Mouse (Mus musculus) spleen, adult 12 weeks (tissue): ENCODE results near the gene Foxa1.

ENCODE experiments used
- DNase-seq: peaks from one replicate; pipeline ENCODE4 v3.0.0; 2022; ENCODE audit warnings: low spot score

The Foxa1 gene

DNA sequence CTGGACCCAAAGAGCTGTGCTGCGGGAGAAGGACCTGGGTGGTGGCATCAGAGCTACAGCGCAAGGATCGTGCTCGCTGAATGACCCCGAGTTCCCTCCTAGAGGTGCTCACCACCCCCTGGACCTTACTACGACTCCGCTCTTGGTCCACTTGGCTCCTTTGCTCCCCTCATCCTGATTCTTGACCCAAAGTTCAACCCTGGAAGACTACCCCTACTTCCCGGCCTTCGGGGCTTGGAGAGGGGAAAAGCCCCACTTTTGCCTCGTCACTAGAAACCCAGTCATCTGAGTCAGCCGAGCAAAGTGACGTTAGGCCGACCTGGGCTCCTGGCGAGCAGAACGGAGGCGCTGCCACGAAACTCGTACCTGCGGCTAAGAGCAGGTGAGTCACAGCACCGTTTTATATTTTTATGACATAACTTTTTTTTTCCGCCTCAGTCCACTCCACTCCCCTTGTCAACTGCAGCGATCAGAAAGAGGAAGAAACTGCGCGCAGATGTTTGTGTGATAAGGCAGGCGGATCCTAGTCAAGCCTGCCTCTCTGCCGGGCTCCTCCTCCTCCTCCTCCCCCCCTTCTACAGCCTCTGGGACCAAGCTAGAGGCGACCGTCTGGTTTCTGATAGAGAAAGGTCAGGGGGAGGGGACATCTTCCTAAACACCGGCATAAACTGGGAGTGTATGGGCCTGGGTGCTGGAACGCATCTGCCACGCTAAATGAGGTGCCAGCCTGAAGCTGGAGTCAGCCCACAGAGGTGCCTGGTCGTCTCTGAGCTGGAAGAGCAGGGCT lies at the start of gene Foxa1:
Gene Foxa1 (minus strand): TSS at position 502 of the 787 bp plus-strand sequence.
- no peak for DNase-seq

DNA sequence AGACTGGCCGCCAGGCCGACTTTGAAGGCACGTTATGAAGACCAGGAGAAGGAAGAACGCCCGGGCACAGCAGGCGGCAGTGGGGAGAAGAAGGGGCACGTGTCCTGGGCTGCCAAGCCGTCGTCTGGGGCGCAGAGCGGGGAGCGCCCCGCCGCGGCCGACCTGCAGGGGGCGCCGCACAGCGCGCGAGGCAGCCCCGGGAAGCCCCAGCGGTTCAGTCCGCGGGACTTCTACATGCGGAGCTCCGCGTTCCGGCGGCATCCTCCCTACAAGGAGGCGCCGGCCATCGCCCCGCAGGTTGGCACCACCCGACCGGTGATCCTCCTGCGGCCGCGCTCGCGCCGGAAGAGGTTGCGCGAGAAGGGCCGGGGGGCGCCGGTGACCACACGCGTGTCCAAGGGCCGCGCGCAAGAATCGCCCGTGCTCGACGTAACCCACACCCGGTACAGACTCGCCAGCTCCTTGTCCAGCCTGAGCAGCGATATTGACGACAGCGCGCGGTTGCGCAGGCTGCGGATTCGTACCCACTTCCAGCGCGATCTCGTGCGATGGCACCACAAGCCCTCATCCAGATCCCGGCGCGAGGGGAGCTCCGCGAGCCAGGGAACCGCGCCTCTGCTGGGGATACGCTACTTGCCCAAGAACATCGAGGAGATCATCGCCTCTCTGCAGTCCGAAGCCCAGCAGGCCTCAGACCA lies 29.4 kb upstream of the Foxa1 start:
- no peak for DNase-seq

GRCm38 (mm10) chr12:57572415-57572814 lies 25.7 kb upstream of the Foxa1 start:
- DNase-seq, result no peak

DNA sequence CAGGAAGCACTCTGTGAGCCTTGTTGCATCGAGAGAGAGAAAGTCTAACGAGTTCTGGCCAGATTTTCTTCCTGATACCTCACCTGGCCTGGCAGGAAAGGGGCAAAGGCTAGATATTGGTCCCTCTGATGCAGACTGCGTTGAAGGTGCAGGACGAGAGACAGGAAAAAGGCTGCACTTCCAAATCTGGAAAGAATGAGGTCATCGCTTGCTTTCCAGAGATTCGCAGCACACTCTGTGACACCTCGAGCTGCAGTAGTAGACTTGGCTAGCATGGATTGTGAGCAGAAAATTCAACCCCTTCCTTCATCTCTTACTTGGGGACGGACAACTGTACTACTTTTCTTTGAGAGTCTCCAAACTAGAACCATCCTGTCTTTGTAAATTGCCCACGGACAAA lies 25.1 kb upstream of the Foxa1 start:
- no peak for DNase-seq

DNA sequence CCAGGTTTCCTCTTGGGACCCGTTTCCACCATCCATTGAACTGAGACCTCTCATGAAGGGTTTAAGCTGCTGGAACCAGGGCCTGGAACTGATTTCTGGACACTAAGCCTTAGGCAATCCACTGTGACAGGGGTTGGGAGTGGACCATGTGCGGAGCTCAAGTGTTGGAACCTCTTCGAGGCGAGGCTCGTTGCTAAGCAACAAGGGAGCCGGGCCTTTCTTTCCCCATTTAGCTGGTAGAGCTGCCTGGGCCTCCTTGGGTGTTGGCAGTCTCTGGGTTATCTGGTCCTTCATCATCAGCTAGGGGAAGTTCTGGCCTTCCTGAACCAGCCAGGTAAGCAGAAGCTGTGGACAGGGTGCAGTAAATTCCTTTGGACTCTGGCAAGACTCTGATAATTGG lies 17.2 kb upstream of the Foxa1 start, which contains the start of gene Ttc6:
Gene Ttc6 (plus strand): TSS at position 205 of the 400 bp plus-strand sequence.
- no peak for DNase-seq

GRCm38 (mm10) chr12:57554091-57554490 lies 7.4 kb upstream of the Foxa1 start:
- DNase-seq, result no peak

GRCm38 (mm10) chr12:57552286-57552685 lies 5.6 kb upstream of the Foxa1 start:
- DNase-seq, result no peak

DNA sequence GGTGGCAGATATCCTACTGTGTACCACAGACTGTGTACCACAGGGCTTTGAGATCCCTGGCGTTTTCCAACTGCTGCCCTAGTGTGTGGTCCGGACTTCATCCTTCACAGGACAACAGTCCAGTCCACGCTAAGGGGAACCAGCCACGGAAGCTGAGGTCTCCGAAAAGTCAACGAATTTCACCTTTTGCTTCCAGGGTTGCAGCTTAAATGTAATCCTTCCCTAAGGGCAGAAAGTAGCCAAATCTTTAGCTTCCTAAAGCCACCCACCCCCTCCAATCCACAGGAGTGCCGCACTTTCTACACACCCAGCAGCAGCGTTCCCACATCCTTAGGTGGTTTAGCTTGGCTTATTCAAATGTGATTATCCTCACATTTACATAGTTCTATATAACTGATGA lies 4.2 kb upstream of the Foxa1 start:
- no peak for DNase-seq

DNA sequence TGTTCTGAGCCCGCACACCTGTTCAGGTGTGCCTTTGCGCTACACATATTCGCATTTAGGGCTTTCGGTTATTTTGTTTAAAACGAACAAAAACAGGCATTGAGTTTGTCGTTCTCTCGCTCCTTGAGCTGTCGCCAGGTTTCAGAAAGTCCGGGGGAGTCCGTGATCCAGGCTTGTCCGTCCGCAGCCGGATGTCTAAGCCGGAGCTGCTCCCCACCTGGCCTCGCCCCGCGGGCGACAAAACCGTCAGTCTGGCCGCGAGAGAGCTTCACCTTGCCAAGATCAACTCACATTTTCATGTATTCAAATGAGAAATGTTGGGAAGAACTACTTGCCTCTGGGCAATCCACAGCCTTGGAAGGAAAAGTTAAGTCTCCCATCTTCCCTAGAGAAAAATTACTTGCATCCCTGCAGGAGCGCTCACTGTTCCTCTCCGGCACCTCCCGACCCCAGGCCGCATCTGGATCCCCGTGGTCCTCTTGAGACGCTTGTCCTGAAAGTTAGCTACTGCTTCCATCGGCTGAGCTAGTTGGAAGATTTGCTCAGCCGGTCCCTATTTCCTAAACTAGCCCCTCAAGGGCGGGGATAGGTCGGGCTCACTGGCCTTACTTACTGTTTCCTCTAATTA lies 3.6 kb upstream of the Foxa1 start:
- no peak for DNase-seq

DNA sequence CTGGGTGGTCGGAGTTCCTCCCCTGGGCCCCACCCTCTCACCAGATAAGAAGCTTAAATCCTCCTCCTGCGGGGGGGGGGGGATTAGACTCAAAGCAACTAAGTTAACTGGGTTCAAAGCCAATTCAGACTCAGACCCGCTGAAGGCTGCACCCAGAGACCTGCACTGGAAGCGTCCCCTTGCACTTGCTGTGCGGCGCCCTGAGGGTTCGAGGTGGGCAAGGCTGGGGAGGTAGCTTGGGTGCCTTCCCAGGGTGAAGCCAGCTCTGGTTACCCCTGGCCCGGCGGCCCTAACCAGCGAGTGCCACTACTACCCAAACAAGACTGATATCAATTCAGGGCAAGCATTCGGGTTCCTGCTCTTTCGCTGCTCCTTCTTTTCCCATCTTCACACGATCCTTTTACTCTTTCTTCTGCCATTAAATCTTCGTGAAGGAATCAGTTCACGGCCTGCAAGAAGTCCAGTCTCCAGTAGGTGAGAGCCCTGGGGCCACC lies 3.0 kb upstream of the Foxa1 start:
- no peak for DNase-seq

- no peak for DNase-seq
Measured at GRCm38 (mm10) chr12:57548981-57549666, 2.4 kb upstream of the Foxa1 start.

DNA sequence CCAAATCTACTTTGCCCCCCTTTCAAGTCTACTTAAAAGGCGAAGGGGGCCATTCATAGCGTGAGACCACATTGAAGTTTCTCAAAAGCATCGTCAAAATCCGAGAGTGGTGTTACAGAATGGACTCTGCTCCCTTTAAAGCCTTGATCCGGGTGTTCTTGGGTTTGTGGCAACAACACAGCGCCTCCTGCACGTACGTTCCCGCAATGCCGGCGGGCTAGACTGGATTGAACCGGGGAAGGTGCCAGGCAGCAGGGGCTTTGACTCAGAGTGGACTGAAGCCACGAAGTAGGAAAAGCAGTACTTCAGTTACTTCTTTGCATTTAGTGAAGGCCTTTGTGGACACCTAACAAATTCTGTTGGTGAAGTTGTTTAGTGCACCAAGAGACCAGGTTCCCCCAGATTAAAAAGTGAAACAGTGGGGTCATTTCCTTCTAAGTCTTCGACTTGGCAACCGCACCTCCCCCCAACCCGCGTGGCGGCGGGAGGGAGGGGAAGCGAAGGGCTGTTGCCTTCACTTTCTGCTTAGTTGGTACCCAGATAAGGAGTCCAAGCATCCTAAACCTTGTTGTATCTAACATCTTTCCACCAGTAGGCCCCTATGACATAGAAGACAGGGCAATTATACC lies 1.8 kb upstream of the Foxa1 start:
- no peak for DNase-seq

GRCm38 (mm10) chr12:57547890-57548289 lies 1.2 kb upstream of the Foxa1 start:
- no peak for DNase-seq

DNA sequence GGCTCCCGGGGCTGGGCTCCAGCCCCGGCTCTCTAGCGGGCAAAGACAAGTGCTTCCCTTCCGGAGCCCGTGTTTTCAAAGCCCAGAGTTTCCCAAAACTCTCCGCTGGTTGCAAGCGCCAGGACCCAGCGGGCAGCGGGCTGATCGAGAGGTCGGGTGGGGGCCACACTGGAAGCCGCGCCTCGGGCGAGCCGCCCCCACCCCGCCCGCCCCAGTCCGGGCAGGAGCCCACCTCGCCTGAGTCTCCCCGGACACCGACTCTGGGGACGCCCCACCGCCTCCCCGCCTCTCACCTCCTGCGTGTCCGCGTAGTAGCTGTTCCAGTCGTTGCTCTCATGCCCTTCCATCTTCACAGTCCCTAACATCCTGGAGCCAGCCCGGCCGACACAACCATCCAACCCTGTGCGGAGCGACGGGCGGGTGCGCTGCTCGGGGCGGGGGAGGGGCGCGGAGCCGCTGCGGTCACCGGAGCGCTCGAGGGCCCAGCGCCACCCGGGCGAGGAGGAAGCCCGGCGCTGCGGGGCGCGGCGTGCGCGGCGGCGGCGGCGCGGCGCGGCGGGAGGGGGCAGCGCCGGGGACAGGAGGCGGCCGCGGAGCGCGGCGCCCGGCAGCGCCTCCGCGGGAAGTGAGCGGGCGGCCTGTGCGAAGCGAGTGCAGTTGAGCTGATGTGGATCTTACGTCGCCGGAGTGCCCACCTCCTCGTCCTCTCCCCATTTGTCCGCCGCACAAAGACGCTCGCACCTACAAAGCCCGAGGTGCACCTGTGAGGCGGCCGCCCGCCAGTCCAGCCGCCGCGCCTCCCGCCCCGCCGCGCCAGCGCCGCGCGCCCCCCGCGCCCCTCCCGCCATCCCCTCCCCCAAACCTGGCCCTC lies 1.1 kb downstream of the Foxa1 start:
- DNase-seq, result no peak

- no peak for DNase-seq
Measured at GRCm38 (mm10) chr12:57544641-57545370, 1.9 kb downstream of the Foxa1 start.

DNA sequence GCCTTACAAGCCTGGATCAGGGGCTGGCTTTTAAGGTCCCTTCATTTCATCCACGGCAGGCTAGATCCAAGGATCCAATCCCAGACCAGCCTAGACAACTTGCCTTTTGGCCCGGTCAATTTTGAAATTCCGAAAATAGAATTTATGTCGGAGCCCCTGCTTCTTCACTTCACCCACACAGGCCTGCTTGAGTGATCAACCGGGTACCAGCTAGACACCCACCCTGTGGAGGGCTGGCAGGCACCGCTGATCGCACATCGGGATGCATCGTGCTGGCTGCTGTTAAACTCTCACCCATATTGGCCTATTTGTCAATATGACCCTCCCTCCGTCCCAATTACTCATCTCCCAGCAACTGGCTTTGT lies 3.1 kb downstream of the Foxa1 start:
- no peak for DNase-seq

DNA sequence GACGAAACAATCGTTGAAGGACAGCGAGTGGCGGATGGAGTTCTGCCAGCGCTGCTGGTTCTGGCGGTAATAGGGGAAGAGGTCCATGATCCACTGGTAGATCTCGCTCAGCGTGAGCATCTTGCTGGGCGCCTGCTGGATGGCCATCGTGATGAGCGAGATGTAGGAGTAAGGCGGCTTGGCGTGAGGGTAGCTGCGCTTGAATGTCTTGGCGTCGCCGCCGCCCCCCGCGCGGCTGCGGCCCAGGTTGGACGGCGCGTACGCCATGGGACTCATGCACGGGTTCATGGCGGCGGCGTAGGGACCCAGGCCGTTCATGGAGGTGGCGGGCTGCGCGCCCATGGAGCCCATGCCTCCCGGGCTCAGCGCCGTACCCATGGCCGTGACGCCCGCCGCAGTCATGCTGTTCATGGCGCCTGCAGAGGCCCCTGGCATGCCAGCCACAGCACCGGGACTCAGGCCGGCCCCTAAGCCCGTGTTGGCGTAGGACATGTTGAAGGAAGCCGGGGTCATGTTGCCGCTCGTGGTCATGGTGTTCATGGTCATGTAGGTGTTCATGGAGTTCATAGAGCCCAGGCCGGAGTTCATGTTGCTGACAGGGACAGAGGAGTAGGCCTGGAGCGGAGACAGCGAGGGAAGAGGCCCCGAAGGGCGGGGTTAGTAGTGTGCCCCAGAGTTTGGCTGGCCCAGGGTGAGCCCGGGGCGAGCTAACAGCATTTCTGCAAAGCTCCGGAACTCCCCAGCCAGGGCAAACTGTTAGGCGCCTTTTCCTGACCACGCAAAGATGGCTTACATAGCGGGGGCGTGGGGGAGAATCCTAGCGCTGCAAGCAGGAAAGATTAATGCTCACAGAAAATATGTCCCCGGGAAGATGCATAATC lies 3.7 kb downstream of the Foxa1 start:
- DNase-seq, result no peak

DNA sequence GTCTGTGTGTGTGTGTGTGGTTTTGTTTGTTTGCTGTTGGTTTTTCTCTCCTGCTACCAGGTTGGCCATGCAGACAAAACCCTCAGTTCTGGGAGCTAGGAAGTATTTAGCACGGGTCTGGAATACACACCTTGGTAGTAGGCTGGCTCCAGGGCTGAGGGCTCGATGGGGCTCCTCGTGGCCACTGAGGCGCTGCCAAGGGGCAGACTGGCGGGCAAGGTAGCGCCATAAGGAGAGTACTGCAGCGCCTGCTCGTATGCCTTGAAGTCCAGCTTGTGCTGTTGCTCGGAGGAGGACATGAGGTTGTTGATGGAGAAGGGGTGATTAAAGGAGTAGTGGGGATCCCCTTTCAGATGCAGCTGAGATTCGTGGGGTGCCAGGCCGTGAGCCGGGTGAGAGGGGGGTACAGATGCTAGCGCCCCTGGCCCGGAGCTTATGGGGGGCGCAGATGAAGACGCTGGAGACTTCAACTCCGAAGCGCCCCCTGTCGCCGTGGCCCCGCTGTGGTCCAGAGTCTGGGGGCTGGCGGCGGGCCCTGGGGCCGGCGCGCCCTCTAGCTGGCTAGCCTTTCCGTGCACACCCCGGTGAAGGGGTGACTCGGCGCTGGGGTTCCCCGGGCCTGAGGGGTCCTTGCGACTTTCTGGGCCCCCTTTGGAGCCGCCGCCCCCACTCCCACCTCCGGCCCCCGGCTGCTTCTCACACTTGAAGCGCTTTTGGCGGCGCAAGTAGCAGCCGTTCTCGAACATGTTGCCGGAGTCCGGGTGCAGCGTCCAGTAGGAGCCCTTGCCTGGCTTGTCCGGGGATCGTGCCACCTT lies 4.6 kb downstream of the Foxa1 start:
- no peak for DNase-seq
